Mouse (Mus musculus) pancreas, adult 10 weeks (tissue): ENCODE results near the gene Gphn. TPM values are rescaled to one million over a fixed set of nuclear protein-coding genes. Genes with fewer than 3 reads are reported as not detected.

Source experiments
- polyA plus RNA-seq: library from polyadenylated mRNA; stranded (reverse); fragments of 350-450 nt; fragmentation: Illumina TruSeq; extraction: RNeasy Lipid Tissue Mini Kit (QIAGEN cat#74804); gene quantifications from one replicate; pipeline ENCODE4 v1.2.3, GENCODE M21; 2015; ENCODE audit warnings: low read depth, low replicate concordance; ENCODE audit not compliant: insufficient read depth

Gphn gene
- polyA plus RNA-seq, result 3.7 TPM

GRCm38 (mm10) chr12:78225707-78226518, at the start of gene Gphn:
Gene Gphn, plus strand, starts transcription at chr12:78226379.

DNA sequence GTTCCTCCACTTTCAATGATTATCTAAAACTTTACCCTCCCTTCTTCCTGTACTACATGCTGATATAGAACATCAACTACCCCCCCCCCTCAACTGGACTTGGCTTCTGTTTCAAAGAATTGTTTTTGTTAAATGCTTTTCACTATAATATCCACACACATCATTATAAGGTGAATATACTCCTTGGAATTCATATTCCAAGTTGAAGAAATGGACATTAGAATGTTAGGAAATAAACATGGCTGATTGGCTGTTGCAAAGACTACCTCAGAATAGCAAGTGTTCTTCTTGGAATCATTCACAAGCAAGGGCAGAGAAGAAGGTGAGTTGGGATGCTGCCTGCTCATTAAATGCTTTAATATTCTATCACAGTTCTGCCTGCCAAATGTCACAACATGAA, 32.2 kb upstream of the Gphn start, which contains the start of gene Gm6657:
TSS of gene Gm6657 (plus strand) at position 301 of the 400 bp plus-strand sequence.

DNA sequence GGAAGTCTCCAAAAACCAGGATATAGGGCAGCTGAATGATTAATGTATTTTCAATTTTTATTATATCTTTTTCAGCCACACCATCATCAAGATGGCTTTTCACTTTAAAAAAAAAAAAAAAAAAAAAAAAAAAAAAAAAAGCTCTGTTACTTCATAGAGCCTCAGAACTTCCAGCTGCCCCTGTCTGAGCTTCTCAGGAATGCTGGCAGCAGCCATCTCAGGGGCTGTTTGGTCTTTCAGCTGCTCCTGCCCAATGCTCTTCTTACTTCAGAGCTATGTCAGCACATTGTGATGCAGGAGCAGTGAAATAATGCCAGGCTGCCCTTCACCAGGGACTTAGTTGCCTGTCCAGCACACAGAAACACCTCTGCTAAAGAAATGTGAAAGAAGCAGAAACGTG, 465.1 kb downstream of the Gphn start, which contains the start of gene Fam71d:
TSS of gene Fam71d (plus strand) at position 211 of the 400 bp plus-strand sequence.

Other genes starting within 250 kb of the Gphn start
- gene Gm6657, start 32.1 kb upstream of the Gphn start, polyA plus RNA-seq, result not detected